Mouse (Mus musculus): ENCODE data around the gene Rgl1. TPM values are rescaled to one million over a fixed set of nuclear protein-coding genes. Genes with fewer than 3 reads are reported as not detected.
A peak's percentile ranks its signal among the peaks of the same experiment; 100 is the strongest.

The Rgl1 gene
- total RNA-seq (2021), result 10 to 100 TPM; 10.8 to 10.9 TPM
- long read RNA-seq, experiment 1, result 0 reads
- long read RNA-seq, experiment 2, full-length matches to known transcripts, result 1 of 3 reads
- long read RNA-seq, experiment 2, partial matches to known transcripts, result 2 of 3 reads
- long read RNA-seq, experiment 2, other reads (novel, unspliced or antisense), result 0 of 3 reads

GRCm38 (mm10) chr1:152766032-152766772 is at the start of gene Rgl1, which contains the start of gene Arpc5:
TSS of gene Rgl1 (minus strand) at chr1:152766351.
TSS of gene Arpc5 (plus strand) at chr1:152766542.
- peak; percentile 93 to 97 for DNase-seq
- intact Hi-C loops (cut with DNase I), result no loop called here

DNA sequence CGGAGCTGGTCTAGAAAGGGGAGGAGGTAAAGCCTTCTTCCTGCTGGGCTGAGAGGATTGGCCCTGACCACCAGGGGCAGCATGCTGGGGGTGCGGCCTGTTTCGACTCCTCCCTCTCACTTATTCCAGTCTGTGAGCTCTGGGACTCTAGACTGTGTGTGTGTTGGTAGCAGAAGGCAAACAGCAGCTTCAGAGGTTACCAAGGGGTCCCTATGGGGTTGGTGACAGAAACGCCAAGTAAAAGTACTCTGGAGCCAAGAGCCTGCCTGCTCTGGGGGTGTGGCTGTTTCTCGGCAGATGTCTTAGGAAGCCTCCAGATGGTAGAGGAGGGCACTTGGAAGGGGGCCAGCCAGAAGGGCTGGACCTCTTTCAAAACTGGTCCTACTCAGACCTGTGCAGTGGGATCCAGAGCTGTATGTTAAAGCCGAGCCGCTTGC is 49.1 kb upstream of the Rgl1 start:
- intact Hi-C loops (cut with DNase I), result no loop called here

DNA sequence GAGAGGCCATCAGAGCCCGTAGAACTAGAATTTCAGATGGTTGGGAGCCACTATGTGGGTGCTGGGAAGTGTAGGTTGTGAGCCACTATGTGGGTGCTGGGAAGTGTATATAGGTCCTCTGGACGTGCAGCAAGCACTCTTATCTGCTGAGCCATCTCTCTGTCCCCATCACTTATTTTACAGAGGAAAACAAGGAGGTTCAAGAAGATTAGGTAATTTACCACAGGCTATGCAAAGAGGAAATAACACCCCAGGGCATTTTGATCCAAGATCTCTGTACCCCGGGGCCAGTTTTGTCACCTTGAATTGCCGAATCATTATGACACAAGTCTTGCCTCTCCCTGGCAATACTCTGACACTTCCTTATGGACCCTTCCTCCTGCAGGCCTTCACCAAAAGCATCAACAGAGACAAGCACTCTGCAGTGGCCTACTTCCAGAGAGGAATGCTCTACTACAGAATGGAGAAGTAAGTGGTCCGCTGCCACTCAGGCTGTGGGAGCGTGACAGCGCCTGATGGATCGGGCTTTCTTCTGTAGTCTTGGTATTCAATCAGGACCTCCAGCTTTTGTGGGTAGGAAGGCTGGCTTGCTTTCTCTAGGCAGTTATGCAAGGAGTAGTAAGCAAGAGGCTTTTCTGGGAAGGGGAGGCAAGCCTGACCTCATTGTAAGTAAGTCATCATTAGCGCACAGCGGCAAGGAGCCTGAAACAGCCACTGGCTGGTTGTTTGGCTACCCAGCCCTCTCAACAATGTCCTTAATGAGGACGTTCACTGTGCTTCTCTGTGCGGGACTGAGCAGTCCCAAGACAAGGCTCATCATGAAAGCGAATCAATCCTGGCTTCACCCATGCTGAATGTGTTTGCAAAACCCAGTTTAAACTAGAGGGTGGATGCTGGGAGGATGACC is 44.6 kb upstream of the Rgl1 start:
- intact Hi-C loops (cut with DNase I), result no loop called here
- no peak for DNase-seq

More for the DNA sequence above, 49.1 kb upstream of the Rgl1 start:
- no peak for DNase-seq

DNA sequence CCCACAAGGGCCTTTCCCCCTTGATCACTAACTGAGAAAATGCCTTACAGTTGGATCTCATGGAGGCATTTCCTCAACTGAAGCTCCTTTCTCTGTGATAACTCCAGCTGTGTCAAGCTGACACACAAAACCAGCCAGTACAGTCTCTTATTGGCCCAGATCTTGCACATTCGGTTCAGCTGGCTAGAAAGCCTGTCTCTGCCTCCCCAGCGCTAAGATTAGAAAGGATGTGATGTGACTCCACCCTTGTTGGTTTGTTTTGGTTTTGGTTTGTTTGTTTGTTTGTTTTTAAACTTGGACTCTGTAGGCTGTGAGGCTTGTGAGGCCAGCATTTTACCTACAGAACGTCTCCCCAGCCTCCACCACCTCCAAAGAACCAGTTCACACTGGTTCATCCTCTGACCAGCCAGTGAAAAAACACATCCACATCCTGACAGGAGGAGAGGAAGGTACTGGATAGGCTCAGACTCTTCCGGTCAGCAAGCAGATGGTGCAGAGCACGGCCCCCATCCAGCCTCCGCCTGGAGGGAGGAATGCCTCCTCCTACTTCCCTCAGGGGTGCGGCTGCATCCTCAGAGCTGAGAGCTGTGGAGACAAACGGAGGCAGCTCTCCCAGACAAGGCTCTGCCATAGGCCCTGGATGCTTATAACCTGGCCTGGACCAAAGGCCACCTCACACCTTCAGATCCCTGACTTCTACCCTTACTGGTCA is 43.5 kb upstream of the Rgl1 start:
- peak in 1 of 2 experiments; percentile 22 for DNase-seq
- intact Hi-C loops (cut with DNase I), result no loop called here

GRCm38 (mm10) chr1:152808392-152808680 is 42.2 kb upstream of the Rgl1 start:
- DNase-seq, result no peak
- intact Hi-C loops (cut with DNase I), result no loop called here

DNA sequence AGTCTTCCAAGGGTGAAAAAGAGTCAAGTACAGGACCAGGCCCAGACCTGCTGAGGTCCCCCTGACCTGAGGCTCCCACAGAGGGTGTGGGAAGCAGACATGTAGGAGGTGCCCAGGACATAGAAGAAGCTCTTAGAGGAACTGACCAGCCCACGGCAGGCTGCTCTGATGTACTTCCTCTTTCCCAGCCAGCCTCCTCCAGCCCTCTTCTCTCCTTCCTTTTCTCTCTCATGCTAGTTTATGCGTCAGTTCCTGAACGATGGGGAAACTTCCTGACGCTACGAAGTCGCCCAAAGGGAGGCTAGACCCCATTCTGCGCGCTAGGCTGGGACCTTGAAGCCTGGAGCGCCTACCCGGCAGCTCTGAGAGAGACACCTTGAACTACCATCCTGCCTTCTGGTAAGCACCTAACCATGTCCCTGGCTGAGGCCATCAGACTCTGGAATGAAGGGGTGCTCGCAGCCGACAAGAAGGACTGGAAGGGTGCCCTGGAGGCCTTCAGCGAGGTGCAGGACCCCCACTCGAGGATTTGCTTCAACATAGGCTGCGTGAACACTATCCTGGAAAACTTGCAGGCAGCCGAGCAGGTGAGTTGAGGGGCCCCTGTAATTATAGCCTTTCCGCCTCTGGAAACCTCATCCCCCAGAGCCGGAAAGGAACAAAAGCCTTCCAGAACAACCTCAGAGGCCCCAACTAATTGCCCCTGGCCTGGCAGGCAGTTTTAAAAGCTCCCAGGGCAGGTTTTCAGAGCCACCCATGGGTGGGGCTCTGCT is 41.7 kb upstream of the Rgl1 start:
- DNase-seq, result no peak
- intact Hi-C loops (cut with DNase I), result no loop called here

DNA sequence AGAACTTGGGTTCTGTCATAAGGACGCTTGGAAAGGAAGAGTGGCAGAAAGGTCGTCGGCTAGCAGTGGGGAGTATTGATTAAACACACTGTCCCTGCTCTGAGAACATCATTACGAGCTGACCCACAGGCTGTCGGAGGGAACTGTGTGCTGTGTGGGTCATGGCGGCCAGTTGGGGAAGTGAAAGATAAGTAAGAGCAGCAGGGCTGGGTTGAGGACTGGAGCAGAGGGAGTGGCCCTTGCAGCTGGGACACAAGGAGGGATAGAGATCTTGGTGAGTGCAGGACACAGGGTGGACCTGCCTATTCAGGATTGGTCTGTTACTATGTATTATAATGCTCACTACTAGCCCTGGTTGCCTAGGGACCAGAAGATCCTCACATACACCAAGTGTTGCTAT is 38.8 kb upstream of the Rgl1 start:
- intact Hi-C loops (cut with DNase I), result no loop called here
- no peak for DNase-seq

- intact Hi-C loops (cut with DNase I), result no loop called here
- no peak for DNase-seq
These were observed 34.6 kb upstream of the Rgl1 start for GRCm38 (mm10) chr1:152800633-152801176.

GRCm38 (mm10) chr1:152799897-152800296 is 33.7 kb upstream of the Rgl1 start, which contains the start of gene Ncf2:
TSS of gene Ncf2 (plus strand) at chr1:152800194.
- intact Hi-C loops (cut with DNase I), result no loop called here

DNA sequence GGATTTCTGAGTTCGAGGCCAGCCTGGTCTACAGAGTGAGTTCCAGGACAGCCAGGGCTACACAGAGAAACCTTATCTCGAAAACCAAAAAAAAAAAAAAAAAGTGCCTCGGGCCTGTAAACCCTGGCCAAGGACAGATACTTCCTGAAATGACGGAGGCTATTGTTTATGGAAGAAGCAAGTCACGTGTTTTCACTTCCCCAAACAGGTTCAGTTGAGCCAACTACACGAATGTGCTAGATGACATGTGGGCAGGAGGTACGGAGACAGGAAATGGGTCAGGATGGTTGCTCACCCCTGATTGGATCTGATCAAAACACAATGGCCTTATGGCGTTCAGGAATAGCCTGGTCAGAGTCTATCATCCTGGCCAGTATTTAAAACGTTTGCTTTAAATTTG is 32.0 kb upstream of the Rgl1 start:
- no peak for DNase-seq
- intact Hi-C loops (cut with DNase I), result no loop called here

More at GRCm38 (mm10) chr1:152799897-152800296, 33.7 kb upstream of the Rgl1 start, which contains the start of gene Ncf2:
- no peak for DNase-seq

- intact Hi-C loops (cut with DNase I), result no loop called here
These were observed 30.6 kb upstream of the Rgl1 start for GRCm38 (mm10) chr1:152796683-152797263.

DNA sequence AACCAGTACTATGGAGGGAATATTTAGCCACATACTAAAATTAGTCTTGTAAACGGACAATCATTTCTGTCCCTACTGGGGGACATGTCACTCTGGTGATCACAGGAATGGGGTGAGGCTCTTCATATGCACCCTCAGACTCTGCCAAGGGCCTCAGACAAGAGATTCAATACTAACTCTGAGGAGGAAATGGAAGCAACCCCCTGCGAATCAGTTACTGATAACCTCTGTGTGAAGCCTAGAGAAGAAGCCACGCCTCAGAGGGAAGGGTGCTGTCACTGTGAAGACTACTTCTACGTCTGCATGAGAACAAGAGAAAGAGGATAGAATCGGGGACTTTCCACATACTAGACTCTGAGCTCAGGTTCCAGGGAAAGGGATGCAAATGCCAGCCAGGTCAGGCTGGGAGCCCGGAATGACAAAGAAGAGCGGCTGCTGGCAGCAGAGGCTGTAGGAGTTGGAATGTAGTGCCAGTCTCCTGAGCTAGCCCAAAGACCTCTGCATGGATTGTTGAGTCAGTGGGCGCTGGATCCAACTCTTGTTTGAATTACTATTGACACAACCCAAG is 29.6 kb upstream of the Rgl1 start:
- no peak for DNase-seq

More at GRCm38 (mm10) chr1:152796683-152797263, 30.6 kb upstream of the Rgl1 start:
- no peak for DNase-seq

GRCm38 (mm10) chr1:152793495-152794130 is 27.5 kb upstream of the Rgl1 start:
- intact Hi-C loops (cut with DNase I), result no loop called here

More for the DNA sequence above, 29.6 kb upstream of the Rgl1 start:
- intact Hi-C loops (cut with DNase I), result no loop called here

DNA sequence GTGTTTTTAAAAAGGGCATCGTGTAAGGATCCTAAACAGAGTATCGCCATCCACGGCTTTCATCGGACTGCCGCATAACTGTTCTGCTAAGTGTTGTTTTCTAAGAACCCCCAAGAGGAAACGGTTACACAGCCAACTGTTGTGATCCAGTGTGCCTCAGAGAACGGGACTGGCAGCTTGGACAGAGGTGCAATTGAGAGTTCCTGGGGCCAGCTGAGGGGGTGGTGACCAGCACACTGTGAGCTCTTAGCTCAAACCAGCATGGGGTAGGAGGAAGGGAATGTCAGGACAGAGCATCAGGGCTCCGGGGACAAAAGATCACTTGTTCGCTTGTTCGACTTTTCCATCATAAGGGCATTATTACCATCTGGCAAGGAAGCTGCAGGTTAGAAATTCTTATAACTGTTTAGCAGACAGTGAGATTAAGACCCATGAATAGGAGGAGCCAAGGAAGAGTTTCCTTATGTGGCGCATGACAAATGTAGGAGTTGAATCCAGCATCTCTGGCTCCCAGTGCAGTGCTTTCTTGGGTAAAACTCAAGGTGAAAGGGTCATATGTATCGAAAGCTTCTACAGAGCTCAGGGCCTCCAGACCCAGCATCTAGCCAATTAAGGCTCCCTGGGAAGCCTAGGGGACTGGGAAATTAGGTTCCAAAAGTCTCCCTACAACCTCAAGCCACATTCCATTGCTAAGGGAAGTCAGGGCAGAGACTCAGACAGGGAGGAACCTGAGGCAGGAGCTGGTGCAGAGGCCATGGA is 26.8 kb upstream of the Rgl1 start:
- intact Hi-C loops (cut with DNase I), result no loop called here

More at GRCm38 (mm10) chr1:152793495-152794130, 27.5 kb upstream of the Rgl1 start:
- DNase-seq, result no peak

GRCm38 (mm10) chr1:152791269-152791668 is 25.1 kb upstream of the Rgl1 start:
- DNase-seq, result no peak
- intact Hi-C loops (cut with DNase I), result loop anchor here (2.0 kb wide), 1 partner anchor 114 kb away; no protein-coding TSS in a partner anchor

More for the DNA sequence above, 26.8 kb upstream of the Rgl1 start:
- no peak for DNase-seq

DNA sequence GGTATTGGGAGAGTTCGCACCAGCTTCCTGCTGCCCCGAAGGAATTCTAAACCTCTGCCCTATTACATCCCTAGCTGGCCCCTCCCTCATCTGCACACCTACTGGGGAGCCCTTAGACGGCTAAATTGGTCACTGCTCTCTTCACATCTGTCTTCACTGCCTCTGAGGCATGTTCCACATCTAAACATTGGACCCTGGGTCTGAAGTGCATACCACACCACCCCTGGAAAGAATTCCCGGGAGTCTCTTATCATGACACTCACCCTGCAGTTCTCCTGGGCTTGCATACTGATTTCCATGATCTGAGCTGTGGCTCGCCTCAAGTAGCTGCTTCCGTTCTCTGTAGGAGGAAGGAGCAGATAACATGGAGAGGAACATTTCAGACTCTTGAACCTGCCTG is 24.7 kb upstream of the Rgl1 start:
- intact Hi-C loops (cut with DNase I), result loop anchor here (2.0 kb wide), 1 partner anchor 114 kb away; no protein-coding TSS in a partner anchor
- no peak for DNase-seq

- no peak for DNase-seq
- intact Hi-C loops (cut with DNase I), result loop anchor here (2.0 kb wide), 1 partner anchor 115 kb away; no protein-coding TSS in a partner anchor
These were observed 24.1 kb upstream of the Rgl1 start for GRCm38 (mm10) chr1:152790254-152790653.
